Mouse (Mus musculus) T-helper 2 cell (primary cell): Measurements from ENCODE around the gene Olfm2.
"Not testable (repeated sequence)": the region's sequence is repeated elsewhere in the genome, so short reads cannot be mapped to it uniquely, and the experiment has no call there.

ENCODE experiments used
- in situ Hi-C: fragments of 300-600 bp; cut with MboI, MseI; formaldehyde crosslinking; loops from one replicate; pipeline ENCODE4 v1.15.1; 2025; ENCODE audit warnings: high pct_unique_total_duplicates

Gene Olfm2

DNA sequence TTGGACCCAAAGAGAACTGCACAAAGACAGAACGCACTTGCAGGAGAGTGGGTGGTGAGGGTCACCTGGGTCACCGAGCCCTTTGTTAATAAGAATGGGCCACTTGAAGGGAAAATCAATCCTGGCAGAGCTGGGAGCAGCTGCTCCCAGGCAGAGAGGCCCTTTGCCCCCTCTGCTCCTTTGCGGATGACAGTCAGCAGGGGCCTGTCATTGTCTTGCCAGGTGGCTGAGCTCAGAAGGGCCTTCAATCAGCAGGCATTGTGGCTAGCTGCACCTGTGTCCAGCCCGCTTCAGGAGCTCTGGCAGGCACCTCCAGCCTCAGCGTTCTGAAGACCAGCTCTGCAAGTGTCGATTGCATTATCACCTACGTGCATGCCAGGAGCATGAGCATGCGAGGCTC is 48.7 kb downstream of the Olfm2 start:
- in situ Hi-C loops: no loop called here

GRCm38 (mm10) chr9:20696107-20696712 is 49.9 kb downstream of the Olfm2 start:
- in situ Hi-C loops: no loop called here

DNA sequence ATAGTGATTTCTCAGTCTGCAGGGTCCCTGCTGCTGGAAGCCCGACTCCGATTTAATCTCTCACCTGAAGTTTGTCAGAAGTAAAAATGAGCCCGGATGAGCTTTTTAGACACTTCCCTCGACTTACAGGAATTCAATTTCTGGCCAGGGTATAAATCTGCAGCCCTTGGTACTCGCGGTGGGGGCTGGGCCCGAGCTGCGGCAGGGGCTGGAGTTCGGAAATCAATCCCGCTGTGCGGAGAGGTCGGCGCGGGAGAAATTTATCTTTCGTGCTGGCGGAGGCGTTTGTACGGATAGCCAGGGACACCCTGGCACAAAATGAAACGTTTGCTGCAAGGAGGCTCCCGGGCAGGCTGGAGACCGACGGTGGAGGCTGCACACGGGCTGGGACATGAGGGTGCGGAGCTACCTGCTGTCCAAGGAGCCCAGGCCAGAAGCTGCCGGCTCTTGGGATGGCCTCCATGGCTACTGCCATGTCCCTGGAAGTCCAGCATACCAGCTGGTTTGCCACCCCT is 51.4 kb downstream of the Olfm2 start:
- in situ Hi-C loops: no loop called here

- in situ Hi-C loops: no loop called here
These were observed 53.3 kb downstream of the Olfm2 start for GRCm38 (mm10) chr9:20692863-20693262.

- in situ Hi-C loops: not testable (repeated sequence)
These were observed 55.7 kb downstream of the Olfm2 start for GRCm38 (mm10) chr9:20690449-20690848.

DNA sequence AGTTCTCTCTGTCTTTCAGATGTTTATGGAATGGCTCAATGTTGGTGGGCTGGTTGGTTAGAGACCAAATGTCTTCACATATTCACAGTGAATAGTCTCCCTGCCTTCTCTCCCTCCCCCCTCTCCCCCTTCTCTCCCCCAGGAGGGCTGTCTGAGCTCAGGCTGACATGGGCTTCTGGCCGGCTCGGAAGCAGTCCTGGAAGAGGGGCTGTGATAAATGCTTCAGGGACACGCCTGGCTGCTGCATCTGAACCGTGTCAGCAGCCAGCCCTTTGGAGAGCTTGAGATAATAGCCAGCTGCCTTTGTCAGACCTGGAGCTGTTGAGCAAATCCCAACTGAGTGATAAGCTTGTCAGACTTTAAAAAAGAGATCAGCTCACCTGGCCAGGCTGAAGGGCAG is 56.2 kb downstream of the Olfm2 start:
- in situ Hi-C loops: no loop called here

GRCm38 (mm10) chr9:20689403-20689802 is 56.7 kb downstream of the Olfm2 start:
- in situ Hi-C loops: no loop called here

DNA sequence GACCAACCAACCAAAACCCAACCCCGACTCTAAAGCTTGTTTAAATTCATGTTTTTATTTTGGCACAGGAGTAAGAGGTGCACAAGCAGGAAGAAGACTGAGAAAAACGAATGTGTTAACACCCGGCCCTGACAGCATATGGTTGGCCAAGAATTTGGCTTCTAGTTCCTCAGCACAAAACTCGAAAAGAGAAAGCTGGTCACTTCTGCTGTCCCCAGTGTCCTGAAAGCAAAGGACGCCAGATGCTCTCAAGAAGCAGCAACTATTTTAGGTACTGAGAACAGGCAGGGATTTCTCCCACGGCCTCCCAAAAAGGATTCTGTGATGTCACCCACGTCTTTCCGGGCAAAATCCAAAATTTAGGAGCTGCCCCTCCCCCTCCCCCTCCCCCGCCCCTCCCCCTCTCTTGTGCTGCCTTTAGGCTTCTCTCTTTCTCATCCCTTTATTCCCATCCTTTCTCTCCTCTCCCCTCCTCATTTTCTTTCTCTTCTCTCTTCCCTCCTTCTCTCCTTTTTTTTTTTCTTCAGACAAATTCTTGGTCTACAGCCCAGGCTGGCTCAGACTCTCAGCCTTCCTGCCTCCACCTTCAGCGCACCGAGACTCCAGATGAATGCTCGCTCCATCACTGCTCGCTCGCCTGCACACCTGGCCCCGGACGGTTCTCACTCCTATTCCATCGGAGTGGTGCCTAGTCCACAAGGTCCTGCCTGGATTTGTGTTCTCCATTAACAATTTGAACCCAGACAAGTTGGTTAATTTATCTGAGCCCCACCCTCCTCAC is 60.9 kb downstream of the Olfm2 start:
- in situ Hi-C loops: no loop called here

- in situ Hi-C loops: no loop called here
These were observed 63.8 kb downstream of the Olfm2 start for GRCm38 (mm10) chr9:20682389-20682722.

GRCm38 (mm10) chr9:20681546-20682388 is 64.4 kb downstream of the Olfm2 start:
- in situ Hi-C loops: no loop called here

- in situ Hi-C loops: no loop called here
These were observed 65.7 kb downstream of the Olfm2 start for GRCm38 (mm10) chr9:20680378-20680958.

GRCm38 (mm10) chr9:20677892-20678291 is 68.3 kb downstream of the Olfm2 start:
- in situ Hi-C loops: loop anchor here (5.0 kb wide), 1 partner anchor 34 kb away; no protein-coding TSS in a partner anchor

DNA sequence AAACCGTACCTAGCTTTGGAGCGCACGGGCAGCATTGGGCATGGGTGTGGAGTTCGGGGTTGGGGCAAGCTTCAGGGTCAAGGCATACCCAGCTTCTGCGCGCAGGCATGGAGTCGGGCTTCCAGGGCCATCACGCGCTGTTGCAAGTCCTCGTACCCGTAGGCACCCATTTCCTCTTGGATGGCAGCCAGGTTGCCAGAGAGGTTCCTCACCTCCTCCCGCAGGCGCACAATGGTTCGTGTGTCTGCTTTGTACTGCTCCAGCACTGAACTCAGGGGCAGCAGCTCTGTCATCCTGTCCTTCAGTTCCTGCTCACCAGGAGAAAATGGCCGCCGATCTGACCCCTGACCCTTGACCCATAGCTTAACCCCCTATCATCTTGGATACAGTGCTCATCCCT is 74.1 kb downstream of the Olfm2 start:
- in situ Hi-C loops: no loop called here

GRCm38 (mm10) chr9:20668065-20668464 is 78.1 kb downstream of the Olfm2 start:
- in situ Hi-C loops: no loop called here

DNA sequence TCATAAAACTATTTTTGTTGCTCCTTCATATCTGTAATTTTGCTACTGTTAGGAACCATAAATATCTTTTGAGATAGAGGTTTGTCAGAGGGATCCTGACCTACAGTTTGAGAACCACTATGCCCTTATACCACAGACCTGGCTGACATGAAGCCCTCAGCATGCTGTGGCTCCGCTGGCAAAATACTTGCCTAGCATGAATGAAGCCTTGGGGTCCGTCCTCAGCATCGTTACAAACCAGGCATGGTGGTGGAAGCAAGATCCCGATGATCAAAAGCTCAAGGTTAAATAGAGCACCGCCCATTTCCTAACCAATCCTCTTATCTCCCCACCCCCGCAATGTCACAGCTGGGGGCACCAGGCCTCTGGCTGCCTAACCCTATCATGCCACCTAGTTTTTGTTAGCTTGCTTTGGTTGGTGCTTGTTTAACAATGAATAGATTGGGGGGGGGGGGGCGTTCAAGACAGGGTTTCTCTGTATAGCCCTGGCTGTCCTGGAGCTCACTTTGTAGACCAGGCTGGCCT is 79.6 kb downstream of the Olfm2 start:
- in situ Hi-C loops: no loop called here

GRCm38 (mm10) chr9:20665925-20666324 is 80.2 kb downstream of the Olfm2 start:
- in situ Hi-C loops: no loop called here

GRCm38 (mm10) chr9:20664982-20665637 is 81.0 kb downstream of the Olfm2 start:
- in situ Hi-C loops: no loop called here

DNA sequence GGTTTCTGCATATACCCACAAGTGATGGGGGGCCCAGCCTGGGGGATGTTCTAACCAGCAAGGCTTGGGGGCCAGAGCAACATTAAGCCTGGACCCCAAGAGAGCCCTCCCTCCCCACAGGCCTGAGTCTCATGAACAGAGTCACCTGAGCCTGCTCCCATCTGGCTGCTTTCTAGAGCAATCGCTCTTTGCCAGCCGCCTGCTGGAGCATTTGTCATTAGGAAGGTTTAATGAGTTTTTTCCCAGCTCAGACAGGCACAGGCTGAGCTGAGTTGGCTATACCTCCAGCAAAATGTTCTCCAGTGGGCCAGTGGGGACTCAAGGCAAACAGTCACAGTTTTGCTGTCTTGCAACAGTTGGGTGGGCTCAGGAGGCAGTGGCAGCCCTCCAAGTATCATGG is 81.8 kb downstream of the Olfm2 start:
- in situ Hi-C loops: no loop called here

- in situ Hi-C loops: no loop called here
These were observed 82.2 kb downstream of the Olfm2 start for GRCm38 (mm10) chr9:20663956-20664355.

DNA sequence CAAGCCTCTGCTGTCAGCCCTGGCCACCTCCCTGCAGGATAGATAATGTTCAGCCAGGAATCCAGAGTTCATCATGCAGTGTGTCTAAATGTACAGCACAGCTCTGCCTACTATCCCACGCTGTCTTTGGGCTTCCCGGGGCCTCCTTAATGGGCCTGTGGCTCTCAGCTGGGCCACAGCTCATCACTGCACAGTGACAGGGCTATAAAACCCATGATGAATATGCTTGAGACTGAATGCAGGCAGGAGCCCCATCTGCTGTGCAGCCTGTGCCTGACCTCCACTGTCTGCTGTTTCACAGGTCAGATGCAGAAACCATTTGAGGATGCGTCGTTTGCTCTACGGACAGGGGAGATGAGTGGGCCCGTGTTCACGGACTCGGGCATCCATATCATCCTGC is 83.3 kb downstream of the Olfm2 start:
- in situ Hi-C loops: no loop called here

- in situ Hi-C loops: no loop called here
These were observed 83.8 kb downstream of the Olfm2 start for GRCm38 (mm10) chr9:20662325-20662724.
